Mouse (Mus musculus): Measurements from ENCODE around the gene Ephb1. TPM values are rescaled to one million over a fixed set of nuclear protein-coding genes. Genes with fewer than 3 reads are reported as not detected.

The Ephb1 gene
- total RNA-seq, 2 experiments from 2014 or later = 1.8 to 2.1 TPM

- no peak for DNase-seq (ENCODE audit: low spot score in 2 of 2)
Measured at GRCm38 (mm10) chr9:101996183-101996582, 358.3 kb downstream of the Ephb1 start.

GRCm38 (mm10) chr9:101995423-101996156 lies 358.9 kb downstream of the Ephb1 start:
- no peak for DNase-seq (ENCODE audit: low spot score in 2 of 2)

GRCm38 (mm10) chr9:101994086-101994485 lies 360.4 kb downstream of the Ephb1 start:
- no peak for DNase-seq (ENCODE audit: low spot score in 2 of 2)

GRCm38 (mm10) chr9:101990836-101991235 lies 363.7 kb downstream of the Ephb1 start:
- DNase-seq (ENCODE audit: low spot score in 2 of 2) = no peak

GRCm38 (mm10) chr9:101990032-101990431 lies 364.5 kb downstream of the Ephb1 start:
- no peak for DNase-seq (ENCODE audit: low spot score in 2 of 2)

- DNase-seq (ENCODE audit: low spot score in 2 of 2) = no peak
Measured at GRCm38 (mm10) chr9:101986910-101987309, 367.6 kb downstream of the Ephb1 start.

GRCm38 (mm10) chr9:101982378-101982777 lies 372.1 kb downstream of the Ephb1 start:
- no peak for DNase-seq (ENCODE audit: low spot score in 2 of 2)

- DNase-seq (ENCODE audit: low spot score in 2 of 2) = no peak
Measured at GRCm38 (mm10) chr9:101981161-101981560, 373.3 kb downstream of the Ephb1 start.

- no peak for DNase-seq (ENCODE audit: low spot score in 2 of 2)
Measured at GRCm38 (mm10) chr9:101976884-101977465, 377.5 kb downstream of the Ephb1 start.

GRCm38 (mm10) chr9:101972314-101972713 lies 382.2 kb downstream of the Ephb1 start:
- no peak for DNase-seq (ENCODE audit: low spot score in 2 of 2)

GRCm38 (mm10) chr9:101971806-101972205 lies 382.7 kb downstream of the Ephb1 start:
- DNase-seq (ENCODE audit: low spot score in 2 of 2) = no peak

GRCm38 (mm10) chr9:101956228-101956627 lies 398.3 kb downstream of the Ephb1 start:
- no peak for DNase-seq (ENCODE audit: low spot score in 2 of 2)

- no peak for DNase-seq (ENCODE audit: low spot score in 2 of 2)
Measured at GRCm38 (mm10) chr9:101954529-101954928, 400.0 kb downstream of the Ephb1 start.

GRCm38 (mm10) chr9:101950101-101950500 lies 404.4 kb downstream of the Ephb1 start:
- DNase-seq (ENCODE audit: low spot score in 2 of 2) = no peak

GRCm38 (mm10) chr9:101945814-101946213 lies 408.7 kb downstream of the Ephb1 start:
- DNase-seq (ENCODE audit: low spot score in 2 of 2) = no peak

- no peak for DNase-seq (ENCODE audit: low spot score in 2 of 2)
Measured at GRCm38 (mm10) chr9:101945326-101945725, 409.2 kb downstream of the Ephb1 start.

GRCm38 (mm10) chr9:101942058-101942669 lies 412.3 kb downstream of the Ephb1 start:
- no peak for DNase-seq (ENCODE audit: low spot score in 2 of 2)

GRCm38 (mm10) chr9:101940182-101940581 lies 414.3 kb downstream of the Ephb1 start:
- no peak for DNase-seq (ENCODE audit: low spot score in 2 of 2)

GRCm38 (mm10) chr9:101939006-101939405 lies 415.5 kb downstream of the Ephb1 start:
- DNase-seq (ENCODE audit: low spot score in 2 of 2) = no peak

- no peak for DNase-seq (ENCODE audit: low spot score in 2 of 2)
Measured at GRCm38 (mm10) chr9:101938066-101938465, 416.4 kb downstream of the Ephb1 start.

- DNase-seq (ENCODE audit: low spot score in 2 of 2) = no peak
Measured at GRCm38 (mm10) chr9:101934887-101935286, 419.6 kb downstream of the Ephb1 start.

GRCm38 (mm10) chr9:101933946-101934573 lies 420.4 kb downstream of the Ephb1 start:
- no peak for DNase-seq (ENCODE audit: low spot score in 2 of 2)
